Mouse (Mus musculus) frontal cortex, adult (tissue): ENCODE data around the gene Spsb4.

Experiments used
- ATAC-seq: cut with Nextera tagmentation; 2 replicates; pipeline ENCODE4 v1.9.2; 2017; ENCODE audit warnings: mild to moderate bottlenecking, moderate library complexity, mixed read lengths; ENCODE audit not compliant: low TSS enrichment

Spsb4 gene

GRCm38 (mm10) chr9:96904360-96905355 is 114.0 kb downstream of the Spsb4 start:
- no peak for ATAC-seq

GRCm38 (mm10) chr9:96899717-96900116 is 118.9 kb downstream of the Spsb4 start:
- no peak for ATAC-seq

GRCm38 (mm10) chr9:96899004-96899403 is 119.6 kb downstream of the Spsb4 start:
- no peak for ATAC-seq

GRCm38 (mm10) chr9:96896690-96897089 is 122.0 kb downstream of the Spsb4 start:
- ATAC-seq: no peak

- ATAC-seq: no peak
Measured at GRCm38 (mm10) chr9:96893582-96893981, 125.1 kb downstream of the Spsb4 start.
